Mouse (Mus musculus): ENCODE results near the gene Gpr84. TPM values are rescaled to one million over a fixed set of nuclear protein-coding genes. Genes with fewer than 3 reads are reported as not detected.
"Not testable (repeated sequence)": the region's sequence is repeated elsewhere in the genome, so short reads cannot be mapped to it uniquely, and the experiment has no call there.

Gpr84 gene
- polyA plus RNA-seq, 1 experiment, result not detected

- no peaks in the 10 kb centered on the region for H3K4me1 ChIP-seq (ENCODE audit: control insufficient read depth, insufficient read depth, insufficient read length, low read length)
- no peak overlapping the region for H3K4me3 ChIP-seq (ENCODE audit: insufficient read depth, low read depth, low read length)
- no peak overlapping the region for H3K27ac ChIP-seq (replicated peaks; ENCODE audit: low read depth, low read length)
Measured at GRCm38 (mm10) chr15:103292673-103293345, 17.6 kb downstream of the Gpr84 start.

- Histone ChIP-seq H3K4me1 (ENCODE audit: control insufficient read depth, insufficient read depth, insufficient read length, low read length) (peaks cover 4% of the 10 kb centered on the region; the same call in 1 of the 2 replicates), H3K4me3 (ENCODE audit: insufficient read depth, low read depth, low read length) (no peak overlapping the region), H3K27ac (replicated peaks; ENCODE audit: low read depth, low read length) (no peak overlapping the region)
Measured at GRCm38 (mm10) chr15:103290843-103291242, 19.6 kb downstream of the Gpr84 start.

- H3K4me3 ChIP-seq (ENCODE audit: insufficient read depth, low read depth, low read length), result no peak overlapping the region
- H3K4me1 ChIP-seq (ENCODE audit: control insufficient read depth, insufficient read depth, insufficient read length, low read length), result peaks cover 4% of the 10 kb centered on the region; the same call in 1 of the 2 replicates
- H3K27ac ChIP-seq (replicated peaks; ENCODE audit: low read depth, low read length), result no peak overlapping the region
Measured at GRCm38 (mm10) chr15:103290417-103290816, 20.0 kb downstream of the Gpr84 start.

GRCm38 (mm10) chr15:103289600-103289999, 20.8 kb downstream of the Gpr84 start:
- H3K27ac ChIP-seq (replicated peaks; ENCODE audit: low read depth, low read length), result no peak overlapping the region
- H3K4me1 ChIP-seq (ENCODE audit: control insufficient read depth, insufficient read depth, insufficient read length, low read length), result peaks cover 6% of the 10 kb centered on the region; the same call in 1 of the 2 replicates
- no peak overlapping the region for H3K4me3 ChIP-seq (ENCODE audit: insufficient read depth, low read depth, low read length)

GRCm38 (mm10) chr15:103285778-103286417, 24.5 kb downstream of the Gpr84 start:
- Histone ChIP-seq H3K4me1 (ENCODE audit: control insufficient read depth, insufficient read depth, insufficient read length, low read length) (peaks cover 6% of the 10 kb centered on the region; the same call in 1 of the 2 replicates), H3K4me3 (ENCODE audit: insufficient read depth, low read depth, low read length) (no peak overlapping the region), H3K27ac (replicated peaks; ENCODE audit: low read depth, low read length) (no peak overlapping the region)

- Histone ChIP-seq H3K4me3 (ENCODE audit: insufficient read depth, low read depth, low read length) (no peak overlapping the region), H3K27ac (replicated peaks; ENCODE audit: low read depth, low read length) (no peak overlapping the region), H3K4me1 (ENCODE audit: control insufficient read depth, insufficient read depth, insufficient read length, low read length) (peaks cover 6% of the 10 kb centered on the region; the same call in 1 of the 2 replicates)
Measured at GRCm38 (mm10) chr15:103284647-103285046, 25.8 kb downstream of the Gpr84 start.

- Histone ChIP-seq H3K4me3 (ENCODE audit: insufficient read depth, low read depth, low read length) (no peak overlapping the region), H3K4me1 (ENCODE audit: control insufficient read depth, insufficient read depth, insufficient read length, low read length) (peaks cover 6% of the 10 kb centered on the region; the same call in 1 of the 2 replicates), H3K27ac (replicated peaks; ENCODE audit: low read depth, low read length) (no peak overlapping the region)
Measured at GRCm38 (mm10) chr15:103284066-103284465, 26.3 kb downstream of the Gpr84 start.

GRCm38 (mm10) chr15:103281465-103282205, 28.8 kb downstream of the Gpr84 start:
- peaks cover 6% of the 10 kb centered on the region; the same call in 1 of the 2 replicates for H3K4me1 ChIP-seq (ENCODE audit: control insufficient read depth, insufficient read depth, insufficient read length, low read length)
- no peak overlapping the region for H3K4me3 ChIP-seq (ENCODE audit: insufficient read depth, low read depth, low read length)
- H3K27ac ChIP-seq (replicated peaks; ENCODE audit: low read depth, low read length), result no peak overlapping the region

- Histone ChIP-seq H3K4me3 (ENCODE audit: insufficient read depth, low read depth, low read length) (no peak overlapping the region), H3K27ac (replicated peaks; ENCODE audit: low read depth, low read length) (no peak overlapping the region), H3K4me1 (ENCODE audit: control insufficient read depth, insufficient read depth, insufficient read length, low read length) (peaks cover 2% of the 10 kb centered on the region; the same call in 1 of the 2 replicates)
Measured at GRCm38 (mm10) chr15:103280817-103281464, 29.5 kb downstream of the Gpr84 start.

- H3K4me3 ChIP-seq (ENCODE audit: insufficient read depth, low read depth, low read length), result no peak overlapping the region
- H3K4me1 ChIP-seq (ENCODE audit: control insufficient read depth, insufficient read depth, insufficient read length, low read length), result no peaks in the 10 kb centered on the region
- no peak overlapping the region for H3K27ac ChIP-seq (replicated peaks; ENCODE audit: low read depth, low read length)
Measured at GRCm38 (mm10) chr15:103279750-103280149, 30.7 kb downstream of the Gpr84 start.

- no peak overlapping the region for H3K4me3 ChIP-seq (ENCODE audit: insufficient read depth, low read depth, low read length)
Measured at GRCm38 (mm10) chr15:103277949-103278348, 32.5 kb downstream of the Gpr84 start.

GRCm38 (mm10) chr15:103275943-103276342, 34.5 kb downstream of the Gpr84 start:
- H3K4me1 ChIP-seq (ENCODE audit: control insufficient read depth, insufficient read depth, insufficient read length, low read length); H3K4me3 ChIP-seq (ENCODE audit: insufficient read depth, low read depth, low read length); H3K27ac ChIP-seq (replicated peaks; ENCODE audit: low read depth, low read length): not testable (repeated sequence)

More at GRCm38 (mm10) chr15:103277949-103278348, 32.5 kb downstream of the Gpr84 start:
- peaks cover 2% of the 10 kb centered on the region; the same call in 1 of the 2 replicates for H3K4me1 ChIP-seq (ENCODE audit: control insufficient read depth, insufficient read depth, insufficient read length, low read length)
- no peak overlapping the region for H3K27ac ChIP-seq (replicated peaks; ENCODE audit: low read depth, low read length)

GRCm38 (mm10) chr15:103272419-103273279, 37.8 kb downstream of the Gpr84 start, which contains the start of gene Copz1:
Gene Copz1, plus strand, starts transcription at chr15:103272714.
- Histone ChIP-seq H3K4me1 (ENCODE audit: control insufficient read depth, insufficient read depth, insufficient read length, low read length) (peaks cover 2% of the 10 kb centered on the region; the same call in 1 of the 2 replicates), H3K27ac (replicated peaks; ENCODE audit: low read depth, low read length) (no peak within 1 kb of the TSS), H3K4me3 (ENCODE audit: insufficient read depth, low read depth, low read length) (peak within 1 kb of the TSS; percentile 68)

GRCm38 (mm10) chr15:103268903-103269302, 41.5 kb downstream of the Gpr84 start:
- peaks cover 2% of the 10 kb centered on the region; the same call in 1 of the 2 replicates for H3K4me1 ChIP-seq (ENCODE audit: control insufficient read depth, insufficient read depth, insufficient read length, low read length)
- H3K27ac ChIP-seq (replicated peaks; ENCODE audit: low read depth, low read length), result no peak overlapping the region

More at GRCm38 (mm10) chr15:103268903-103269302, 41.5 kb downstream of the Gpr84 start:
- no peak overlapping the region for H3K4me3 ChIP-seq (ENCODE audit: insufficient read depth, low read depth, low read length)

All from brown adipose tissue, adult 24 weeks (tissue).